Mouse (Mus musculus) kidney, postnatal 36 days (tissue): Measurements from ENCODE around the gene Ptprn2.

Experiments
- DNase-seq, 2 experiments: peaks; one replicate each; pipeline ENCODE4 v3.0.0; 2021 to 2022; ENCODE audit warnings: mixed read lengths in 2 of 2

Ptprn2 gene

GRCm38 (mm10) chr12:117152366-117153165, 667.0 kb downstream of the Ptprn2 start:
- no peak for DNase-seq

- no peak for DNase-seq
Observed at GRCm38 (mm10) chr12:117153166-117153480, 667.6 kb downstream of the Ptprn2 start.

DNA sequence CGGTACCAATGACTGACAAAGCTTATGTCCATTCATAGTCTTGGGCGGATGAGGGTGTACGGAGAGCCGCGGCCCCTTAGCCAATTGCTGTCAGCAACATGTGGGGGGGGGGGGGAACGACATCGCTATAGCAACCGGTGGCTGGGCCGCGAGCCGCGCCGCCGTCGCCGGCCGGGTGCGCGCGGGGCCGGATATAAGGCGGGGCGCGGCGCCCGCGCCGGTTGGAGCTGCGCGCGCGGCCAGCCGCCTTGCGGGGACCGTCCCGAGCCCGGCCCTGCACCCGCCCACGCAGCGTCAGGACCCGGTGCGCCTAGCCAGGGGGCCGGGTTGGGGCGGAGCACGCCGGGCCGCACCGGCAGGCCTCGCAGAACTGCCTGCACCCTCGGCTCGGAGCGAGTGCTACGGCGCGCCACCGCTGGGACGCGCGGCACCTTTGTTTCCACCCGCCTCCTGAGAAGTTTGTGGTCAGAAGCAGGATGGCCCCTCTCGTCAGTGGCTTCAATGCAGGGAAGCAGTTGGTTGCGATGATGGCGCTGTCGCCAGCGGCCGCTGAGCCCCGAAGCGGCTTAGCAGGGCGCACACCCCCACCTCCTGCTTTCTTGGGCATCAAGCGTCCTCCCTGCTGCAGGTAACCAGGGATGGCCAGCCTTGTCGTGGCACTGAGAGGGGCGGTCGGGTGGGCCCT, 668.3 kb downstream of the Ptprn2 start:
- DNase-seq, result peak in 1 of 2 experiments; percentile 35

DNA sequence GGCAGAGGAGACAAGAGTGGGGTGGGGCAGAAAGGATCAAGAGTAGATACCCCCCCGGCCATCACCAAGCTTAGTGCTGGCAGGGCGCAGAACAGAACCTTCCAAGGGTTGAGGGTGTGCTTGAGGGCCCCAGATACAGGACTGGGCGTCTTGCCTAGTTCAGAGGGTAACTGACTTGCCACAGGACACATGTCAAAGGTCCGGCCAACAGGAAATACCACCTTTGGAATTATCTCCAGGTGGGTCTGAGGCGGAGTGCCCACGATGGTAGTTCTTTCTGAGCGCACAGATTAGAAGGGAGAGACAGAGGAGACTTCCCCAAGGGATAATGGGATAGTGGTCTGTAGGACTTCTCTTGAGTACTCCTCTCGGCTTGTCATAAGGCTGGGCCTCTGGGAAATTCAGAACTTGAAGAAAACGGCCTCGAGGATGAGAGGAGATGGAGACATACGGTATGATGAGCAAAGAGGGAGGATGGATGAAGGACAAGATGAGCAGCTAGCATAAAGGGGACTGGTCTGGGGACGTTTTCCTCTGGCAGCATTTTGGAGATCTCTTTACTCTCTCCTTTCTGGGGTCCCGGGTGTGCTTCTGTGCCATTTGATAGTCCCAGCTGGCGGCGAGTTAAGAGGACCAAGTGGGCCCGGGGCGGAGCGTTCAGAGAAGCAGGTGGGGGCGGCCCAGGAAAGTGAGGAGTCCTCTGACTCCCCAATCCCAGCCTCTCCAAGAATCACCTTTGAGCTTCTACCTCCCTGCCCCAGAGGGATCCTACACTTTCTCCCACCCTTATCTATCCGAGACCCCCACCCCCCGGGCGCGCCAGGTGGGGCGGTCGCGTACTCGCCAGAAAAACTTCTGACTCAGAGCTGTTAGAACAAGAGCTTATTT, 669.1 kb downstream of the Ptprn2 start:
- DNase-seq, result no peak

GRCm38 (mm10) chr12:117155307-117156220, 670.0 kb downstream of the Ptprn2 start:
- DNase-seq, result no peak

GRCm38 (mm10) chr12:117156256-117156655, 670.7 kb downstream of the Ptprn2 start:
- DNase-seq, result no peak

GRCm38 (mm10) chr12:117156786-117157185, 671.3 kb downstream of the Ptprn2 start:
- DNase-seq, result no peak

DNA sequence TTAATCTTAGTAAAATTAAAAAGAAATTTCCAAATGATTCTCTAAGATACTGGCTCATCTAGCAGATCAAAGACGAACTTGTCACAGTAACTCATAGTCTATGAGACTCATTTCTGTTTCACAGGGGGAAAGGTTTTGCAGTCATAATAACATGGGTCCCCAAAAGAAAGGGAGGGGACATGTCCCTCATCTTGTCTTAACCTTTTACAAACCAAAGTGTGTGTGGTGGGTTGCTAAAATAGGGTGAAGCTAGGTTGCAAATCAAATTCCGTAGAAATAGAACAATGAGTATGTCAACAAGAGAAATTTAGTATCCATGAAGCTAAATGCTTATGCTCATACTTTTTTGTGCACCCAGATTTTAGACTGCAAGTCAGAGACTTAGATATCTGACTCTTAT, 671.7 kb downstream of the Ptprn2 start:
- DNase-seq, result no peak

GRCm38 (mm10) chr12:117157660-117158386, 672.3 kb downstream of the Ptprn2 start:
- DNase-seq, result no peak

- DNase-seq, result no peak
Observed at GRCm38 (mm10) chr12:117158950-117159668, 673.6 kb downstream of the Ptprn2 start.

DNA sequence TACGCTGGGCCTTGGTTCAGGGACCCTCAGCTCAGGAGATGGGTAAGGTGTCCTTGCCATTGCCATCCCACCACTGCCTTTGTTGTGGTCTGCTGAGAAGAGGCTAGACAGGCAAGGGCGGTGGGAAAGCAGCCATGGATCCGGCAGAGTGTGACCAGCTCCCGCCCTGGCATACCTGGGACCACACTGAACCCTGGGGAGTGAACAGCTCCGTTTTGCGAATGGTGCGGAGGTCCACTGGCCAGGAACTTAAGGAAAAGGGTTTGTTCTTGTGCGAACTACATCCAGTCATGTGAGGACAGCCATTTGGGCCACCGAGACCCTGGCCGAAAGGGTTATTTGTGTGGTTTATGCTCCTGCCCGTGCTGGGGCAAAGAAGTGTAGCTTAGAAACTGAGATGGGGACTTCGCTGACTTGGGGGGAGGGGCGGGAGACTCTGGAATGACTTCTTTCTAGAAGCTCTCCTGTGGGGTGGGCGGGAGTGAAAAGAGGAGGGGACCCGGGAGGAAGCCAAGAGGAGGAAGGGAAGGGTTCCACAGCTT, 674.2 kb downstream of the Ptprn2 start:
- no peak for DNase-seq

DNA sequence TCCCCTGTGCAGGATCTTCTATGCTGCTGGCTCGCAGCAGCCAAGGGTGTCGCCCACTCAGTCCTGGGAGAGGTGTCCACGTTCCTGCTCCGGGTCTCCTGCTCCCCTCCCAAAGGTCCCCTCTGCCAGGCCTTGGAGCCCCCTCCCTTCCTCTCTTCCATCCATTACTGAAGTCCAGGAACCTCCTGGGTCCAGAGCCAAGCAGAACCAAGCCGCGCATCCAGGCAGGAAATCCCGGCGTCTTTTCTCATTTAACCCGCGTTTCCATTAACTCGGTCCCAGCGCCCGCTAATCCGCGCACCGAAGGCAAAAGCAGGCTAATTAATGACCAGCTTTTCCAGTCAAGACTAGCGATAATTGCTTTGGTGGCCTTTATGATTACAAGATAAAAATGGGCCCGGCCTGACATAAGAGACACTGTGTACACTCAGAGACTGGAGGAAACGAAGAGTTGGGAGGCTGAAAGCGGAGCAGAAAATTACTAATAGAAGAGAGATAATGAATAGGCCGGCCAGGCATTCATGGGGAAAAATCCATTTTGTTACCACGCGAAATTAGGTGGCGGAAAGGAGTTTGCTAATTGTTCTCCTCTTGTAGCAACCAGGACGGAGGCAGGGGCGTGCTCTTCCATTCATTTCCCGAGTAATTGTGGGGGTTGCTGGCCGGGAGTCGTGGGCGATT, 674.8 kb downstream of the Ptprn2 start:
- no peak for DNase-seq

DNA sequence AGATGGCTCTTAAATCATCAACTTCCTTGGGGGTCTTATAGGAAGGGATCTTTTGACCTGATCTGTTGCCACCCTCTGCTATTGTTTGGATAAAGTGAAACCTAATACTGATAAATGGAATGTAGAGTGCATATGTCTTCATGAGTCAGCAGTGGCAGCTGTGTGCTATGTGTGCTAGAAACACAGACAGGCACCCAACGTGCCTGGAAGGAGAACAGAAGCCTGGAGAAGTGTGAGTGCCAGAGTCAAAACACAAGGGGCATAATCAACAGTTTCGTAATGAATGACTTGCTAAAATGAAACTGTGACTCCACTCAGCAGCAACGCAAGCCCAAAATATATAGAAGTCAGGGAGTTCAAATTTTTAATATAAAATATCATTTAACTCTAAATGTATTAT, 676.7 kb downstream of the Ptprn2 start:
- DNase-seq, result no peak

- DNase-seq, result no peak
Observed at GRCm38 (mm10) chr12:117163789-117164188, 678.3 kb downstream of the Ptprn2 start.

DNA sequence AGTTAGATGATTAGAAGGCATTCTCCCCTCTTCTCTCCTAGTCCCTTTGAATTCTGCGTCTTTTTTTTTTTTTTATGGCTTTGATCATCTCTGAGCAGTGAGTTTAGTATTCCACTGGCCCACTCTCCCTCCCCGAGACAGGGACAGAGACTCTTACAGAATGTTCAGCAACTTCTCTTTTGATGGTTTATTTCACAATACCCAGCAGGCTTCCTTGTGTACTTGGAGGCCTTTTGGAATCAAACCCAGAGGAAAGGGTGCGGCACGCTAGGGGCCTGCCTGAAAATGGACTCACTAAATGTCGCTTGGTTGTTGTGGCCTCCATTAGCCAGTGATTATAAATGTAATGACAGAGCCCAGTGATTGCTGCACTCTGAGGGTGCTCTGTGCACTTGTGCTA, 680.7 kb downstream of the Ptprn2 start:
- DNase-seq, result no peak

- no peak for DNase-seq
Observed at GRCm38 (mm10) chr12:117169670-117170069, 684.1 kb downstream of the Ptprn2 start.

DNA sequence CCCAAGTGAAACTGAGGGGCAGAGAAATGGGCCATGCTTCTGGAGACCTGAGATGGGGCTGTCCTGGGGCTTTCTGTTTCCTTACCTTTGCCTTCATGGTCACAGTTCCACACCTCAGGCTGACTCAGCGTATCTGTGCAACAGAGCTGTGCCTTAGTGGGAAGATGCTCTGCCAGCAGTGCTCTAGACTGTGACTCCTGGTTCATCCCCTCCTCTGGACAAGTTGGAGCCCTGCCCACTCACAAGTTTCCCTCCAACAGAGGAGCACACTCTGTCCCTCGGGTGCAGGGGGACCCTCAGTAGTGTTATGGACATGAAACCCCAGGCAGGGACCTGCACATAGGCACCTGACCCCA, 687.0 kb downstream of the Ptprn2 start:
- DNase-seq, result no peak

DNA sequence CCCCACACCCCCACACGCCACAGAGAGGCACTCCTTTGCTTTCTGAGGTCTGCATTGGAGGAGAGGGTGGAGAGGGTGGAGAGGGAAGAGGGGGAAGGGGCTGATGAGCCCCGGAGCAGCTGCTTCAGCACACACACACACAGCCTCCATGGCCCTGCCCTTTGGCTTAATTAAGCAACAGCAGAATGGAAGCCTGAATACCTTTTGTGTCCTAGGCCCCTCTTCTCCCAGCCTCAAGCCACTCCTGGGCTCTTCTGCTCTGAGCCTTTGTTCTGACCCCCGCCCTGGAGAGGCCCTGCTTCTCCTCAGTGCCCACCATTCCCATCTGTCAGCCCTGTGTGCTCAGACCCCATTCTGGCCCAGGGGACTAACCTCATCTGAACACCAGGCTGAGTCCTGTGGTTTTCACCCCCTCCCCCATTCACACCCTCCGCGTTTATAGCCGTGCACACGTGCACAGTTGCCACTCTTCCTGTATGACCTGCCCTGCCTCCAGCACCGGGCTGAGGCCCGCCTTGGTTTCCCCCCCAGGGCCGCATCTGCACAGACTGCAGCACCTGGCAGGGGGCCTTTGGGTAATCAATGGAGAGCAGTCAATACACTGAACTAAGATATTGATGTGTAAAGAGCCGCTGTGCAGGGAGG, 687.5 kb downstream of the Ptprn2 start:
- no peak for DNase-seq

GRCm38 (mm10) chr12:117174189-117174588, 688.7 kb downstream of the Ptprn2 start:
- no peak for DNase-seq
